Mouse (Mus musculus) embryonic stem cell, embryonic (primary cell): ENCODE measurements around the gene Ccnt1.

Experiments used
- CTCF ChIA-PET, 4 experiments: fragments of 300-600 bp in 2 of 4; fragments of 350-600 bp in 2 of 4; sonication (Branson Sonifier 250); formaldehyde crosslinking; loops; one replicate each; lab custom pipeline; 2022; ENCODE audit warnings: inconsistent platforms in 2 of 4; lab: Charles Lee
- POLR2A ChIA-PET, 4 experiments: fragments of 300-600 bp in 2 of 4; fragments of 350-600 bp in 2 of 4; sonication (Branson Sonifier 250); formaldehyde crosslinking; loops; one replicate each; lab custom pipeline; 2022; ENCODE audit warnings: antibody characterized with exemption in 4 of 4, inconsistent platforms in 1 of 4; lab: Charles Lee

Ccnt1 gene

GRCm38 (mm10) chr15:98604041-98604575 lies 33.4 kb upstream of the Ccnt1 start:
- ChIA-PET POLR2A (interaction anchor here in 3 of 4 experiments (0.6 to 4.8 kb wide), 21 partner anchors 9 to 76 kb away, joined by 3 to 20 read pairs (median 5); partner anchors contain the start of genes Rnd1 (in 2 of the 3), 4930415O20Rik (in 1 of the 3), Ccnt1 (in 1 of the 3) and Ddx23 (in 1 of the 3)), CTCF (interaction anchor here (0.5 to 3.3 kb wide), 29 partner anchors 9 to 422 kb away, joined by 3 to 21 read pairs (median 3); partner anchors contain the start of gene Cacnb3 (in 1 of the 4))

GRCm38 (mm10) chr15:98602921-98603458 lies 32.3 kb upstream of the Ccnt1 start:
- POLR2A ChIA-PET, result interaction anchor here (1.0 to 4.8 kb wide), 13 partner anchors 8 to 74 kb away, joined by 3 to 20 read pairs (median 5); partner anchors contain the start of genes Rnd1 (in 2 of the 4), 4930415O20Rik (in 1 of the 4) and Ccnt1 (in 1 of the 4)
- CTCF ChIA-PET, result interaction anchor here (0.6 to 3.3 kb wide), 21 partner anchors 8 to 229 kb away, joined by 3 to 21 read pairs (median 3); partner anchors contain the start of gene Cacnb3 (in 1 of the 4)

- CTCF ChIA-PET, result interaction anchor here in 3 of 4 experiments (0.6 to 3.3 kb wide), 10 partner anchors 8 to 185 kb away, joined by 3 to 21 read pairs (median 4); partner anchors contain the start of gene Cacnb3 (in 1 of the 3)
These were observed 31.6 kb upstream of the Ccnt1 start for GRCm38 (mm10) chr15:98602191-98602881.

GRCm38 (mm10) chr15:98601832-98602190 lies 31.1 kb upstream of the Ccnt1 start:
- POLR2A ChIA-PET, result interaction anchor here (0.8 to 1.8 kb wide), 10 partner anchors 9 to 31 kb away, joined by 3 to 6 read pairs (median 4); partner anchors contain the start of gene Adcy6 (in 1 of the 4)
- CTCF ChIA-PET, result interaction anchor here (0.6 to 3.3 kb wide), 10 partner anchors 10 to 184 kb away, joined by 3 to 21 read pairs (median 4); partner anchors contain the start of gene Cacnb3 (in 1 of the 4)

More at GRCm38 (mm10) chr15:98602191-98602881, 31.6 kb upstream of the Ccnt1 start:
- POLR2A ChIA-PET, result interaction anchor here in 3 of 4 experiments (0.8 to 1.8 kb wide), 9 partner anchors 8 to 30 kb away, joined by 3 to 6 read pairs (median 4); partner anchors contain the start of gene Adcy6 (in 1 of the 3)

GRCm38 (mm10) chr15:98600036-98600709 lies 29.4 kb upstream of the Ccnt1 start:
- POLR2A ChIA-PET, result interaction anchor here in 3 of 4 experiments (0.6 to 1.8 kb wide), 19 partner anchors 11 to 737 kb away, joined by 3 to 8 read pairs (median 3); partner anchors contain the start of genes 4930415O20Rik (in 1 of the 3), Ccnt1 (in 1 of the 3) and Rnd1 (in 1 of the 3)
- CTCF ChIA-PET, result interaction anchor here (0.6 to 1.5 kb wide), 13 partner anchors 8 to 753 kb away, joined by 3 to 8 read pairs (median 4); no protein-coding TSS in a partner anchor

- CTCF ChIA-PET, result interaction anchor here in 2 of 4 experiments (1.5 to 3.4 kb wide), 3 partner anchors 16 to 35 kb away, joined by 3 to 13 read pairs (median 8); partner anchors contain the start of gene Cacnb3 (in 1 of the 2)
- POLR2A ChIA-PET, result interaction anchor here in 2 of 4 experiments (1.1 to 3.4 kb wide), 5 partner anchors 9 to 28 kb away, joined by 4 to 20 read pairs (median 9); partner anchors contain the start of gene Adcy6 (in 1 of the 2)
These were observed 25.9 kb upstream of the Ccnt1 start for GRCm38 (mm10) chr15:98596609-98597008.

GRCm38 (mm10) chr15:98595049-98595448 lies 24.3 kb upstream of the Ccnt1 start:
- CTCF ChIA-PET, result interaction anchor here in 3 of 4 experiments (0.6 to 3.4 kb wide), 6 partner anchors 9 to 688 kb away, joined by 3 to 13 read pairs (median 6); partner anchors contain the start of gene Cacnb3 (in 1 of the 3)
- POLR2A ChIA-PET, result interaction anchor here in 3 of 4 experiments (0.5 to 3.4 kb wide), 13 partner anchors 9 to 435 kb away, joined by 3 to 20 read pairs (median 5); partner anchors contain the start of genes Adcy6 (in 1 of the 3) and Tuba1c (in 1 of the 3)

- CTCF ChIA-PET, result interaction anchor here in 3 of 4 experiments (0.6 to 3.4 kb wide), 10 partner anchors 9 to 481 kb away, joined by 3 to 13 read pairs (median 4); partner anchors contain the start of gene Cacnb3 (in 1 of the 3)
- POLR2A ChIA-PET, result interaction anchor here (0.5 to 3.4 kb wide), 15 partner anchors 9 to 952 kb away, joined by 3 to 20 read pairs (median 3); partner anchors contain the start of gene Tuba1c (in 1 of the 4)
These were observed 23.5 kb upstream of the Ccnt1 start for GRCm38 (mm10) chr15:98594193-98594592.

GRCm38 (mm10) chr15:98591396-98591795 lies 20.7 kb upstream of the Ccnt1 start:
- ChIA-PET CTCF (interaction anchor here in 1 of 4 experiments (1.1 to 1.7 kb wide), 5 partner anchors 8 to 40 kb away, joined by 3 to 8 read pairs (median 4); no protein-coding TSS in a partner anchor), POLR2A (interaction anchor here in 2 of 4 experiments (1.2 to 1.4 kb wide), 2 partner anchors 23 to 26 kb away, joined by 3 read pairs; no protein-coding TSS in a partner anchor)

- ChIA-PET CTCF (no interaction called here), POLR2A (interaction anchor here in 2 of 4 experiments (0.5 to 2.1 kb wide), 4 partner anchors 10 to 91 kb away, joined by 3 to 6 read pairs (median 4); no protein-coding TSS in a partner anchor)
These were observed 19.1 kb upstream of the Ccnt1 start for GRCm38 (mm10) chr15:98589640-98590336.

GRCm38 (mm10) chr15:98587751-98588150 lies 17.0 kb upstream of the Ccnt1 start:
- POLR2A ChIA-PET, result no interaction called here

GRCm38 (mm10) chr15:98586141-98586540 lies 15.4 kb upstream of the Ccnt1 start:
- ChIA-PET CTCF (interaction anchor here (0.6 to 1.0 kb wide), 4 partner anchors 14 to 46 kb away, joined by 3 to 5 read pairs (median 4); no protein-coding TSS in a partner anchor), POLR2A (interaction anchor here in 3 of 4 experiments (0.6 to 2.8 kb wide), 6 partner anchors 8 to 176 kb away, joined by 3 to 15 read pairs (median 3); no protein-coding TSS in a partner anchor)

More at GRCm38 (mm10) chr15:98587751-98588150, 17.0 kb upstream of the Ccnt1 start:
- CTCF ChIA-PET, result interaction anchor here in 2 of 4 experiments (0.6 kb wide), 2 partner anchors 163 to 212 kb away, joined by 4 read pairs; no protein-coding TSS in a partner anchor

- POLR2A ChIA-PET, result interaction anchor here in 3 of 4 experiments (0.6 to 2.8 kb wide), 12 partner anchors 9 to 509 kb away, joined by 3 to 15 read pairs (median 3); no protein-coding TSS in a partner anchor
These were observed 14.7 kb upstream of the Ccnt1 start for GRCm38 (mm10) chr15:98585421-98585820.

GRCm38 (mm10) chr15:98582996-98583395 lies 12.3 kb upstream of the Ccnt1 start:
- ChIA-PET CTCF (interaction anchor here in 3 of 4 experiments (0.6 to 1.8 kb wide), 7 partner anchors 9 to 117 kb away, joined by 3 to 12 read pairs (median 6); partner anchors contain the start of gene Cacnb3 (in 1 of the 3)), POLR2A (interaction anchor here in 3 of 4 experiments (0.7 to 1.5 kb wide), 12 partner anchors 11 to 370 kb away, joined by 3 to 9 read pairs (median 3); partner anchors contain the start of gene Rnd1 (in 1 of the 3))

More at GRCm38 (mm10) chr15:98585421-98585820, 14.7 kb upstream of the Ccnt1 start:
- CTCF ChIA-PET, result interaction anchor here (0.6 to 1.2 kb wide), 10 partner anchors 15 to 68 kb away, joined by 3 to 7 read pairs (median 3); no protein-coding TSS in a partner anchor

GRCm38 (mm10) chr15:98582410-98582809 lies 11.7 kb upstream of the Ccnt1 start:
- POLR2A ChIA-PET, result interaction anchor here in 3 of 4 experiments (0.7 to 1.3 kb wide), 9 partner anchors 12 to 411 kb away, joined by 3 to 6 read pairs (median 3); no protein-coding TSS in a partner anchor

More at GRCm38 (mm10) chr15:98582410-98582809, 11.7 kb upstream of the Ccnt1 start:
- CTCF ChIA-PET, result interaction anchor here in 3 of 4 experiments (0.7 to 1.8 kb wide), 8 partner anchors 12 to 118 kb away, joined by 3 to 12 read pairs (median 5); partner anchors contain the start of gene Cacnb3 (in 1 of the 3)
